Mouse (Mus musculus) CH12.LX (cell line): Measurements from ENCODE around the gene Igfals. TPM values are rescaled to one million over a fixed set of nuclear protein-coding genes. Genes with fewer than 3 reads are reported as not detected.

ENCODE experiments used
- DNase-seq: peaks from one replicate; pipeline ENCODE4 v3.0.0-alpha.2; 2013; ENCODE audit errors: extremely low read depth
- H3K27ac ChIP-seq: 2 replicates; pipeline ENCODE4 v1.5.1; 2012; ENCODE audit warnings: low read depth, mild to moderate bottlenecking, control low read depth, moderate library complexity; ENCODE audit not compliant: insufficient read depth
- H3K27me3 ChIP-seq: replicated peaks from 2 replicates; pipeline ENCODE3; 2012; ENCODE audit warnings: inconsistent platforms
- H3K36me3 ChIP-seq, 2 experiments: replicated peaks in 1 of 2; 2 replicates each; pipeline versions ENCODE3 to v1.6.1; 2012; ENCODE audit warnings: inconsistent platforms in 1 of 2, low read length in 1 of 2, mild to moderate bottlenecking in 1 of 2, mixed read lengths in 1 of 2, moderate library complexity in 1 of 2; ENCODE audit not compliant: control insufficient read depth in 1 of 2, insufficient read depth in 1 of 2
- H3K4me1 ChIP-seq, 2 experiments: 2 replicates each; pipeline ENCODE4 v1.6.1; 2012; ENCODE audit warnings: inconsistent platforms in 1 of 2, moderate library complexity in 1 of 2; ENCODE audit not compliant: insufficient read depth in 2 of 2, control insufficient read depth in 1 of 2
- H3K4me2 ChIP-seq: 2 replicates; pipeline ENCODE4 v1.6.1; 2012; ENCODE audit warnings: low read depth, mild to moderate bottlenecking, control low read depth; ENCODE audit not compliant: poor library complexity, insufficient read depth, severe bottlenecking
- H3K4me3 ChIP-seq, 3 experiments: fragments of 150-350 bp in 1 of 3; sonication (generic) in 1 of 3; replicated peaks in 1 of 3; 2 replicates each; pipeline versions ENCODE3 to v1.5.1; 2011 to 2012; ENCODE audit warnings: low read depth in 2 of 3, low read length in 2 of 3, mild to moderate bottlenecking in 2 of 3, moderate library complexity in 2 of 3, control low read depth in 1 of 3, improper control_type of control experiment in 1 of 3, inconsistent platforms in 1 of 3, mixed read lengths in 1 of 3; ENCODE audit not compliant: poor library complexity in 1 of 3
- H3K79me2 ChIP-seq: replicated peaks from 2 replicates; pipeline ENCODE4 v1.6.1; 2012; ENCODE audit warnings: mild to moderate bottlenecking, moderate library complexity; ENCODE audit not compliant: control insufficient read depth, poor library complexity, insufficient read depth, severe bottlenecking; ENCODE audit errors: extremely low read depth
- H3K9ac ChIP-seq: 2 replicates; pipeline ENCODE4 v1.6.1; 2012; ENCODE audit warnings: low read depth, mild to moderate bottlenecking, control low read depth, moderate library complexity; ENCODE audit not compliant: insufficient read depth
- H3K9me3 ChIP-seq: replicated peaks from 2 replicates; pipeline ENCODE3; 2012; ENCODE audit warnings: low read length, inconsistent platforms, mixed read lengths
- BHLHE40 ChIP-seq: IDR thresholded peaks from 2 replicates; pipeline ENCODE4 v1.6.1; 2011; ENCODE audit warnings: mild to moderate bottlenecking, low read depth, low read length, improper control_type of control experiment
- CHD2 ChIP-seq: IDR thresholded peaks from 2 replicates; pipeline ENCODE4 v1.6.1; 2011; ENCODE audit warnings: low read length, improper control_type of control experiment
- ELF1 ChIP-seq: IDR thresholded peaks from 2 replicates; pipeline ENCODE4 v1.6.1; 2014; ENCODE audit warnings: low read depth, mild to moderate bottlenecking, inconsistent platforms, low read length, improper control_type of control experiment
- EP300 ChIP-seq: IDR thresholded peaks from 2 replicates; pipeline ENCODE4 v1.6.1; 2011; ENCODE audit warnings: low read length, improper control_type of control experiment
- GABPA ChIP-seq: IDR thresholded peaks from 2 replicates; pipeline ENCODE4 v1.6.1; 2012; ENCODE audit warnings: low read depth, low read length, improper control_type of control experiment, inconsistent platforms; ENCODE audit not compliant: insufficient replicate concordance
- HCFC1 ChIP-seq: IDR thresholded peaks from 2 replicates; pipeline ENCODE4 v1.6.1; 2012; ENCODE audit warnings: low read depth, mild to moderate bottlenecking, inconsistent platforms, low read length, improper control_type of control experiment
- IRF4 ChIP-seq: IDR thresholded peaks from 2 replicates; pipeline ENCODE4 v1.6.1; 2014; ENCODE audit warnings: low read depth, mild to moderate bottlenecking, inconsistent platforms, low read length, improper control_type of control experiment
- MEF2A ChIP-seq: IDR thresholded peaks from 2 replicates; pipeline ENCODE4 v1.6.1; 2014; ENCODE audit warnings: low read depth, mild to moderate bottlenecking, inconsistent platforms, low read length, improper control_type of control experiment, borderline replicate concordance
- MXI1 ChIP-seq: IDR thresholded peaks from 2 replicates; pipeline ENCODE4 v1.6.1; 2011; ENCODE audit warnings: mild to moderate bottlenecking, low read depth, low read length, improper control_type of control experiment
- NRF1 ChIP-seq: IDR thresholded peaks from 2 replicates; pipeline ENCODE4 v1.6.1; 2014; ENCODE audit warnings: low read depth, mild to moderate bottlenecking, inconsistent platforms, low read length, improper control_type of control experiment, moderate library complexity
- PAX5 ChIP-seq: IDR thresholded peaks from 2 replicates; pipeline ENCODE4 v1.6.1; 2012; ENCODE audit warnings: low read length, inconsistent platforms, mixed read lengths
- POLR2A ChIP-seq: IDR thresholded peaks from 2 replicates; pipeline ENCODE4 v1.6.1; 2011; ENCODE audit warnings: low read depth, mild to moderate bottlenecking, improper control_type of control experiment, low read length
- POLR2AphosphoS2 ChIP-seq: IDR thresholded peaks from 2 replicates; pipeline ENCODE4 v1.6.1; 2011; ENCODE audit warnings: low read depth, low read length, improper control_type of control experiment
- RAD21 ChIP-seq: IDR thresholded peaks from 2 replicates; pipeline ENCODE4 v1.6.1; 2011; ENCODE audit warnings: low read depth, mild to moderate bottlenecking, low read length, improper control_type of control experiment, moderate library complexity
- SIN3A ChIP-seq: IDR thresholded peaks from 2 replicates; pipeline ENCODE4 v1.6.1; 2012; ENCODE audit warnings: low read length, improper control_type of control experiment, inconsistent platforms
- SMC3 ChIP-seq: IDR thresholded peaks from 2 replicates; pipeline ENCODE4 v1.6.1; 2011; ENCODE audit warnings: low read depth, low read length, improper control_type of control experiment
- TCF12 ChIP-seq: IDR thresholded peaks from 2 replicates; pipeline ENCODE4 v1.6.1; 2014; ENCODE audit warnings: low read depth, mild to moderate bottlenecking, inconsistent platforms, low read length, improper control_type of control experiment
- USF1 ChIP-seq: IDR thresholded peaks from 2 replicates; pipeline ENCODE4 v1.6.1; 2014; ENCODE audit warnings: low read depth, mild to moderate bottlenecking, inconsistent platforms, low read length, improper control_type of control experiment
- ZKSCAN1 ChIP-seq: IDR thresholded peaks from 2 replicates; pipeline ENCODE4 v1.6.1; 2012; ENCODE audit warnings: low read depth, inconsistent platforms, low read length, improper control_type of control experiment, borderline replicate concordance
- ZNF384 ChIP-seq: IDR thresholded peaks from 2 replicates; pipeline ENCODE4 v1.6.1; 2012; ENCODE audit warnings: low read depth, low read length, improper control_type of control experiment, inconsistent platforms
- dilution Hi-C: fragments of 300-500 bp; cut with MboI; formaldehyde crosslinking; loops from 2 replicates; pipeline ENCODE4 v1.14.3; 2020; ENCODE audit warnings: low sequenced_read_pairs; ENCODE audit not compliant: extremely low pct_unique_long_range_greater_than_20kb, extremely low pct_ligation_motif_present
- in situ Hi-C: fragments of 300-500 bp; cut with MboI; formaldehyde crosslinking; loops from 3 replicates; pipeline ENCODE4 v1.14.3; 2019; ENCODE audit warnings: low sequenced_read_pairs, low pct_ligation_motif_present, low pct_unique_long_range_greater_than_20kb, mixed read lengths
- polyA plus RNA-seq: library from polyadenylated mRNA; unstranded; fragments of >175 nt; gene quantifications from 2 replicates; pipeline ENCODE4 v1.2.1, GENCODE M21; 2012; ENCODE audit warnings: low read depth; ENCODE audit not compliant: insufficient read length
- total RNA-seq, 2 experiments: library from RNA; depleted of rRNA; stranded (reverse); fragments of 300-350 nt in 1 of 2; fragments of >200 nt in 1 of 2; gene quantifications; 2 replicates each; pipeline ENCODE4 v1.2.3; 2012 to 2014

Gene Igfals
- total and polyA plus RNA-seq, 3 experiments, result 5.0 to 9.8 (median 6.3) TPM

DNA sequence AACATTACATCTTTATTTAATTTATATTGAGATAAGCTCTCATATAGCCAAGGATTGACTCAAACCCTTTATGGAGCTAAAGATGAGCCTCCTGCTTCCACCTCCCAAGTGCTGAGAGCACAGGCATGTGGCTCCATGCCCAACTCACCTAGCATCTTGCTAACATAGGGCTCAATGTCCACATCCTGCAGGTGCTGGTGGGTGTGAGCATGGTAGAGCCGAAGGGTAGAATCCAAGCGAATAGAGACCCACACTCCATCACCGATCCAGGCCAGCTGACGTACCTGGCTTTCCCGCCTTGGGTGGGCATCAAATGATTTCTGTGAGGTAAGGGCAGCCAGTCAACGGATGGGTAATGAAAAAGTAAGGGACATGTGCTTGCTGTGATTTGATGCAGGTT, 34.2 kb downstream of the Igfals start:
- H3K27ac ChIP-seq, result no peak overlapping the region
- H3K79me2 ChIP-seq, result peaks cover 4% of the 10 kb centered on the region; the same call in 1 of the 2 replicates
- no peaks in the 10 kb centered on the region for H3K9me3 ChIP-seq
- H3K4me2 ChIP-seq, result no peak overlapping the region
- TF ChIP-seq GABPA (no peak), IRF4 (no peak), MEF2A (no peak), TCF12 (no peak), ZNF384 (no peak), NRF1 (no peak), POLR2A (no peak), CHD2 (no peak), ELF1 (no peak), USF1 (no peak), RAD21 (no peak), PAX5 (no peak), POLR2AphosphoS2 (no peak), SIN3A (no peak), EP300 (no peak), MXI1 (no peak), SMC3 (no peak), HCFC1 (no peak)
- no peak for DNase-seq
- H3K4me1 ChIP-seq, result peaks cover 12 to 25% of the 10 kb centered on the region in 2 experiments
- peaks cover 81 to 88% of the 10 kb centered on the region in 2 experiments for H3K36me3 ChIP-seq
- H3K4me3 ChIP-seq, result no peak overlapping the region
- H3K9ac ChIP-seq, result no peak overlapping the region
- no peaks in the 10 kb centered on the region for H3K27me3 ChIP-seq
- in situ Hi-C loops (no loop called here), dilution Hi-C loops (no loop called here)

DNA sequence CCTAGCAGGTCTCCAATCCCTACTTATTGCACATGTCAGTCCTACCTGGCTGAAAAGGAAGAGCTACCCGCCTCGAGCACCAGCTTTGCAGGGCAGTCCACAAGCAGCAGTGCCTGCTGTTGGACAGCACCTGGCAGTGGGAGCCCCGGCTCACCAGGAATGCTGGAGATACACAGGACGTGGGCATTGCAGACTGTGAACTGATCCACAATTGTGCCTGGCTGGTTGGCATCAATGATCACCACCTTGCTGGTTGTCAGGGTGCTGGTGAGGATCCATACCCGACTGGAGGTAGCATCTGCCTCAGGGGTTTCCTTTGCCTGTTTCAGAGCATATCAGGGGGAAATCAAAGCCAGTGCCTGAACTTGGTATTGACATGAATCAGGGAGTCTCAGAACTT, 36.3 kb downstream of the Igfals start:
- in situ Hi-C loops, result no loop called here
- H3K9me3 ChIP-seq, result no peaks in the 10 kb centered on the region

More for the DNA sequence above, 36.3 kb downstream of the Igfals start:
- dilution Hi-C loops, result no loop called here
- Histone ChIP-seq H3K27ac (no peak overlapping the region), H3K79me2 (no peaks in the 10 kb centered on the region), H3K27me3 (no peaks in the 10 kb centered on the region), H3K36me3 (peaks cover 99 to 100% of the 10 kb centered on the region in 2 experiments), H3K4me1 (peaks cover 9 to 16% of the 10 kb centered on the region in 2 experiments; a peak in 3 of 4 replicates), H3K9ac (no peak overlapping the region)
- no peak for DNase-seq
- TF ChIP-seq POLR2A (no peak), ZKSCAN1 (no peak), MXI1 (no peak), TCF12 (no peak), BHLHE40 (no peak), SMC3 (no peak)
- TF ChIP-seq, all 38 proteins: peak for 0
- Histone ChIP-seq H3K4me3 (no peak overlapping the region), H3K4me2 (no peak overlapping the region)
